Mouse (Mus musculus) mature B cell (primary cell): ENCODE measurements around the gene Map3k12.

Experiments used
- in situ Hi-C: fragments of 300-500 bp; cut with MboI; formaldehyde crosslinking; loops from 2 replicates; pipeline ENCODE4 v1.14.3; 2019

Map3k12 gene

GRCm38 (mm10) chr15:102459381-102459780, 57.5 kb downstream of the Map3k12 start:
- in situ Hi-C loops, result no loop called here

DNA sequence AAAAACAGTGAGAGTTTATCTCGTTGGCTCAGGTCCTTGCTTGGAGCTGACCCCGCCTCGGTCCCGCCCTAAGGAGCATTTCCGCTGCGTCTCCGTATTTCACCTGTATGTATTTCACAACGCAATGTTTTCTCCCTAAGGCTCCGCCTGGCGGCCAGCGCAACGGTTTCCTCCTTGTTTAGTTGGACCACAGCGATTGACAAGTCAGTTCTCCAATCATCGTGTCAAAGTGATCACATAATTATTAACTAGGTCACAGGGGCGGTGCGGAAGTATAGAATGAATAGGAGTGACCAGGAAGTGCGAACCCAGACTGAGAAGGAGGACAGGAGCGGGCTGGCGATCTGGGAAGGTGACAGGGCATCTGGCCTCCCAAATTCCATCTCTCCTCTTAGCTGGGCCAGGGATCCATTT, 58.0 kb downstream of the Map3k12 start, which contains the start of gene Prr13:
Gene Prr13 (plus strand): TSS at position 125 of the 414 bp plus-strand sequence.
- in situ Hi-C loops, result no loop called here

DNA sequence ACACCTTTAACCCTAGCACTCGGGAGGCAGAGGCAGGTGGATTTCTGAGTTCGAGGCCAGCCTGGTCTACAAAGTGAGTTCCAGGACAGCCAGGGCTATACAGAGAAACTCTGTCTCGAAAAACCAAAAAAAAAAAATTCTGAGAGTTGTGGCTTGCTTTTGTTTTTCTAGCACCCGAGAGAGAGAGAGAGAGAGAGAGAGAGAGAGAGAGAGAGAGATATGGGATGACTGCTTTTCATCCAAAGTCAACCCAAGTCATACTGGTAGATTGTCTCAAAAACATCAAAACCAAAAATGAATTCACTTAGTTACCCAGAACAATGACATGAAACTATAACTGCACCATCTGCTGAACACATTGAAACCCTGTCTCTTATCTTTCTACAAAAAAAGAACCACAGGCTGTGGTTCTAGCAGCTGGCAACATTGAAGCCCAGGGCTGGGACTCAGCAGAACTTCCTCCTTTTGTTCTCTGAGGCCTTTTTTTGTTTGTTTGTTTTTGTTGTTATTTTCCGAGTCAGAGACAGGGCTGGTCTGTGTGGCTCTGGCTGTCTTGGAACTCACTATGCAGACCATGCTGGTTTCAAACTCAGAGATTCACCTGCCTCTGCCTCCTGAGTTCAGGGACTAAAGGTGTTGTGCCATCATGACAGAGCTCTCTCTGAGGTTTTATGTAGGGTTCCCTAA, 58.7 kb downstream of the Map3k12 start:
- in situ Hi-C loops, result no loop called here

DNA sequence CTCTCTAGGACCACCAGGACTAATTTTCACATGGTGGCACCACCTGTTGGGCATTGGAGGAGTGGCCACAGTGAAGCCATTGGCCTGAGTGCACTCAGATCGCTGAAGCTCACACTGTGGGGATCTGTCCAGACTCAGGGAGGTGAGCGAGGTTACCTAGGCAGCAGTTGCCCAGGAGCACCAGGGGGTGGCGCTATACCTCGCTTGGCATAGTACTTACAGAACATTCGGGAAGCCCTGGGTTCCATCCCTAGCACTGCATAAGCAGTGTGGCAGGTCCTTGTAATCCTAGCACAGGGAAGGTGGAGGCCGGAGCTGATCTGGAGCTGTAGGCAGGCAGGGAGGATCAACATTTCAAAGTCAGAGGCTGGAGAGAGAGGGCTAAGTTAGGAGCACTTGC, 60.9 kb downstream of the Map3k12 start:
- in situ Hi-C loops, result no loop called here

DNA sequence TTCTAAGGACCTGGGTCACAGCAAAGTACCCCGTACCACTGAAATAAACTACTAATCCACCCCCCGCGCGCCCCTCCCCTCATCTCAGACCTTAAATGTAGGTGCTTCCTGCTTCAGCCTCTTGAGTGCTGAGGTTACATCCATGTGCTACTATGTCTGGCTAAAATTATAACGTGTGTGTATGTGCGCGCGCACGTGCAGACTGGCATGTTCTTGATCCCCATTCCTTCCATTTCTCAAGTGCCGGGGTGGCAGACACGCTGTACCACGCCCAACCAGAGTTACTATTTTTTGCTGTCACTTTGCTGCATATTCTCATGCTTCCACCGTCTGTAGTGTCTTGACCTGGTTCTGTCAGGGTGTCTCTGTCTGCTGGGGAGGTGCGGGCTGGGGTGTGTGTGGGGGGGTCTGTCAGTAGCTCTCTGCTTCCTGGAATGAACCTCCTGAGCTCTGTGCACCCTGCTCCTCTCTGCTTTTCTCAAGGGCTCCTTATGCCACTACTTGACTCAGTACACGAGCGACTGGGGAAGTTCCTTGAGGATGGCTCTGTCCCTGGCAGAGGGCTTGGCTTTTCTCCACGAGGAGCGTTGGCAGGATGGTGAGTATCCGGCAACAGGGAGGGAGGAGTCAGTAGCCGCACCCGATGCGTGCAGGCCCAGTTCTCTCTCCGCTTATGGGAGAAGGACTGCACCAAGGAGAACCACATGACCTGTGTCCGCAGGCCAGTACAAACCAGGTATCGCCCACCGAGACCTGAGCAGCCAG, 65.0 kb downstream of the Map3k12 start:
- in situ Hi-C loops, result no loop called here

GRCm38 (mm10) chr15:102450928-102451327, 65.9 kb downstream of the Map3k12 start:
- in situ Hi-C loops, result no loop called here

DNA sequence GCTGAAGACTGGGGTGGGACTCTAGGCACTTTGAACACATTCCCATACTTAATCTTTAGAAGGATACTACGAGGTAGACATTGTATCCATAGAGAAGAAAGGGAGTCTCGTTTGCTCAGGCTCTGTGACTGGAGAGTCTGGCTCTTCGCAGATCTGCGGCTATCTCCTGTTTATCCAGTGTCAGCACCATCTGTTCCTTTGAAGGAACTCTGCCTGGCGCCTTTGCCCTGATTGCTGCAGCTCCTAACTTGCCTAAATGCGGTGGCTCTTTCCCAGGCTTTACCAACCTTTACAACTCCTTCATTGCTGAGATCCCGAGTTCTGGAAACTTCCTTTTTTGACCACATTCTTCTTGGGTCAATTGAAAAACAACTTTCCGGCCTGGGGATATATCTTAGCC, 67.5 kb downstream of the Map3k12 start:
- in situ Hi-C loops, result no loop called here
